Mouse (Mus musculus) monocyte, adult 2 months (primary cell): Measurements from ENCODE around the gene Vps53.
A peak's percentile ranks its signal among the peaks of the same experiment; 100 is the strongest.

Experiments
- DNase-seq, 2 experiments: peaks; one replicate each; pipeline ENCODE4 v3.0.0; 2022; ENCODE audit warnings: low spot score in 2 of 2, low read depth in 1 of 2

Gene Vps53

GRCm38 (mm10) chr11:76120407-76120901 is 59.0 kb downstream of the Vps53 start:
- DNase-seq: no peak

GRCm38 (mm10) chr11:76110416-76110815 is 69.0 kb downstream of the Vps53 start:
- no peak for DNase-seq

- no peak for DNase-seq
Observed at GRCm38 (mm10) chr11:76106551-76107496, 72.6 kb downstream of the Vps53 start.

GRCm38 (mm10) chr11:76101154-76101553 is 78.3 kb downstream of the Vps53 start:
- no peak for DNase-seq

GRCm38 (mm10) chr11:76099193-76099975 is 80.1 kb downstream of the Vps53 start:
- no peak for DNase-seq

- DNase-seq: no peak
Observed at GRCm38 (mm10) chr11:76093610-76094009, 85.8 kb downstream of the Vps53 start.

GRCm38 (mm10) chr11:76089776-76090175 is 89.7 kb downstream of the Vps53 start:
- DNase-seq: no peak

GRCm38 (mm10) chr11:76088506-76088905 is 90.9 kb downstream of the Vps53 start:
- DNase-seq: no peak

GRCm38 (mm10) chr11:76085898-76086591 is 93.4 kb downstream of the Vps53 start:
- peak in 1 of 2 experiments; percentile 49 for DNase-seq

- DNase-seq: no peak
Observed at GRCm38 (mm10) chr11:76084943-76085342, 94.5 kb downstream of the Vps53 start.

GRCm38 (mm10) chr11:76083941-76084367 is 95.5 kb downstream of the Vps53 start:
- DNase-seq: no peak

- DNase-seq: no peak
Observed at GRCm38 (mm10) chr11:76081048-76081640, 98.3 kb downstream of the Vps53 start.

GRCm38 (mm10) chr11:76080293-76080692 is 99.2 kb downstream of the Vps53 start:
- DNase-seq: no peak

- DNase-seq: no peak
Observed at GRCm38 (mm10) chr11:76077341-76077740, 102.1 kb downstream of the Vps53 start.

GRCm38 (mm10) chr11:76074296-76075093 is 105.0 kb downstream of the Vps53 start:
- no peak for DNase-seq

- DNase-seq: no peak
Observed at GRCm38 (mm10) chr11:76069816-76070215, 109.6 kb downstream of the Vps53 start.

- DNase-seq: no peak
Observed at GRCm38 (mm10) chr11:76066563-76067156, 112.8 kb downstream of the Vps53 start.

- DNase-seq: no peak
Observed at GRCm38 (mm10) chr11:76065521-76066095, 113.8 kb downstream of the Vps53 start.

- no peak for DNase-seq
Observed at GRCm38 (mm10) chr11:76064411-76064810, 115.0 kb downstream of the Vps53 start.
